Mouse (Mus musculus): ENCODE results near the gene Sort1.
A peak's percentile ranks its signal among the peaks of the same experiment; 100 is the strongest.

DNA sequence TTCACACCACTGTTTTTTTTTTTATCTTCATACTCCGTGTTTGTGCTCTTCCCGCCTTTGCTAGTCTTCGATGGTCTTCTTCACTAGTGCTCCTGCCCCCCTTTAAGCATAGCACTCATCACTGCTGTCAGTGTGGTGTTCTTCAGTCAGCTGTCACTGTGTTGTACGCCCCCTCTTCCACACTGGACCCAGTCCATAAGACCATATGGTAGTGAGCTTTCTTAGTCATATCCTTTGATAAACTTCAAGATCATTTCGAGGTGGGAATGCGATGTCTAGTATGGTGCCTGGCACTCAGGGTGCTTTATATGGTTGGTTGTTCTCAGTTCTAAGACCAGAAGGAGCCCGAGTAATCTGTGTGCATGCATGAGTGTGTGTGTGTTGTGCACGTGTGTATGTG is 43.4 kb downstream of the Sort1 start:
- 0 out of 2 replicates have a peak, but pooled peaks have one; percentile 16 for TF ChIP-seq EP300 (IDR thresholded peaks at IDR 0.05)
- TF ChIP-seq CTCF (IDR thresholded peaks at IDR 0.05), result no peak

Data from lung, postnatal 0 days (tissue).